Mouse (Mus musculus) left cerebral cortex, adult 6 months (tissue): ENCODE measurements around the gene Lingo3. TPM values are rescaled to one million over a fixed set of nuclear protein-coding genes. Genes with fewer than 3 reads are reported as not detected.

Experiments
- long read RNA-seq, 2 experiments: library from polyadenylated mRNA; unstranded; transcript quantifications; one replicate each; pipeline ENCODE4 v2.0.0; 2019 to 2020
- polyA plus RNA-seq: library from polyadenylated mRNA; unstranded; fragments of <200 nt; fragmentation: Nextera tagmentation; gene quantifications from 2 replicates; pipeline ENCODE4 v1.2.3, GENCODE M21; 2021

The Lingo3 gene
- polyA plus RNA-seq = 22.3 and 23.9 TPM in 2 replicates
- long read RNA-seq, experiment 1, transcript Lingo3-201 (2 exons, 3,439 nt) = major isoform, 118 of 156 reads
- long read RNA-seq, experiment 1, transcript Lingo3-202 (2 exons, 271 nt) = minor isoform, 7 of 156 reads
- long read RNA-seq, experiment 1, partial matches to known transcripts = 1 of 156 reads
- long read RNA-seq, experiment 1, other reads (novel, unspliced or antisense) = 30 of 156 reads
- long read RNA-seq, experiment 2, transcript Lingo3-201 (2 exons, 3,439 nt) = major isoform, 9 of 30 reads
- long read RNA-seq, experiment 2, partial matches to known transcripts = 0 of 30 reads
- long read RNA-seq, experiment 2, other reads (novel, unspliced or antisense) = 20 of 30 reads

GRCm38 (mm10) chr10:80843931-80844547 lies at the start of gene Lingo3:
Lingo3 (minus strand) TSS chr10:80844039.

GRCm38 (mm10) chr10:80871581-80871980 lies 27.7 kb upstream of the Lingo3 start, which contains the start of gene Tmprss9:
Tmprss9 (plus strand) TSS chr10:80871848.

GRCm38 (mm10) chr10:80854913-80855748 lies 11.3 kb upstream of the Lingo3 start, which contains the start of the genes Lsm7 and Sppl2b:
Lsm7 (minus strand) TSS chr10:80855209.
Sppl2b (plus strand) TSS chr10:80855275.

GRCm38 (mm10) chr10:80826151-80827062 lies 17.4 kb downstream of the Lingo3 start, which contains the start of gene Oaz1:
Oaz1 (plus strand) TSS chr10:80826656.

GRCm38 (mm10) chr10:80813366-80813765 lies 30.5 kb downstream of the Lingo3 start, which contains the start of gene Jsrp1:
Jsrp1 (minus strand) TSS chr10:80813498.

GRCm38 (mm10) chr10:80804916-80805315 lies 38.9 kb downstream of the Lingo3 start, which contains the start of gene Amh:
Amh (plus strand) TSS chr10:80805243.

GRCm38 (mm10) chr10:80798150-80799006 lies 45.5 kb downstream of the Lingo3 start, which contains the start of the genes Sf3a2 and Plekhj1:
Sf3a2 (plus strand) TSS chr10:80798198.
Plekhj1 (minus strand) TSS chr10:80798626.

Other genes starting within 250 kb of the Lingo3 start
- 85.6 and 95.7 TPM in 2 replicates for gene Scamp4, start 241.2 kb downstream of the Lingo3 start, polyA plus RNA-seq
- 2.4 and 2.9 TPM in 2 replicates for gene Adat3, start 241.2 kb downstream of the Lingo3 start, polyA plus RNA-seq
- gene Gm49322, start 238.0 kb downstream of the Lingo3 start, polyA plus RNA-seq = 0.10 and 0.25 TPM in 2 replicates
- gene Csnk1g2, start 221.2 kb downstream of the Lingo3 start, polyA plus RNA-seq = 27.8 and 30.7 TPM in 2 replicates
- gene Btbd2, start 187.0 kb downstream of the Lingo3 start, polyA plus RNA-seq = 23.3 and 91.7 TPM in 2 replicates
- 4.0 and 9.1 TPM in 2 replicates for gene Mknk2, start 165.9 kb downstream of the Lingo3 start, polyA plus RNA-seq
- gene Mob3a, start 142.1 kb downstream of the Lingo3 start, polyA plus RNA-seq = 8.4 and 9.9 TPM in 2 replicates
- gene Izumo4, start 141.9 kb downstream of the Lingo3 start, polyA plus RNA-seq = 49.5 and 65.0 TPM in 2 replicates
- 44.4 and 48.6 TPM in 2 replicates for gene Ap3d1, start 101.8 kb downstream of the Lingo3 start, polyA plus RNA-seq
- 1.6 and 2.7 TPM in 2 replicates for gene Dot1l, start 88.8 kb downstream of the Lingo3 start, polyA plus RNA-seq
- gene Sf3a2, start 45.8 kb downstream of the Lingo3 start, polyA plus RNA-seq = 5.5 and 41.9 TPM in 2 replicates
- 92.8 and 104 TPM in 2 replicates for gene Plekhj1, start 45.4 kb downstream of the Lingo3 start, polyA plus RNA-seq
- gene Amh, start 38.8 kb downstream of the Lingo3 start, polyA plus RNA-seq = 0.16 TPM in 1 of 2 replicates, not detected in the other
- 13.2 and 15.5 TPM in 2 replicates for gene Jsrp1, start 30.5 kb downstream of the Lingo3 start, polyA plus RNA-seq
- 2,247 and 2,738 TPM in 2 replicates for gene Oaz1, start 17.4 kb downstream of the Lingo3 start, polyA plus RNA-seq
- 357 and 416 TPM in 2 replicates for gene Lsm7, start 11.2 kb upstream of the Lingo3 start, polyA plus RNA-seq
- gene Sppl2b, start 11.2 kb upstream of the Lingo3 start, polyA plus RNA-seq = 17.6 and 18.7 TPM in 2 replicates
- gene Tmprss9, start 27.8 kb upstream of the Lingo3 start, polyA plus RNA-seq = 0.20 and 0.21 TPM in 2 replicates
- 532 and 700 TPM in 2 replicates for gene Timm13, start 56.9 kb upstream of the Lingo3 start, polyA plus RNA-seq
- 4.0 and 4.5 TPM in 2 replicates for gene Lmnb2, start 74.2 kb upstream of the Lingo3 start, polyA plus RNA-seq
- 18.5 and 19.5 TPM in 2 replicates for gene Gadd45b, start 86.0 kb upstream of the Lingo3 start, polyA plus RNA-seq
- 51.0 and 79.6 TPM in 2 replicates for gene Gng7, start 170.9 kb upstream of the Lingo3 start, polyA plus RNA-seq
- gene Diras1, start 181.6 kb upstream of the Lingo3 start, polyA plus RNA-seq = 37.8 and 61.2 TPM in 2 replicates
- 31.5 and 39.4 TPM in 2 replicates for gene Slc39a3, start 193.4 kb upstream of the Lingo3 start, polyA plus RNA-seq
- 216 and 260 TPM in 2 replicates for gene Sgta, start 216.1 kb upstream of the Lingo3 start, polyA plus RNA-seq
- 20.8 and 27.8 TPM in 2 replicates for gene Thop1, start 226.0 kb upstream of the Lingo3 start, polyA plus RNA-seq